ENCODE assay signal across 14 mouse cellular contexts in genomic region chr7:34122987-34123720, GRCm38 (mm10). TPM values are rescaled to one million over a fixed set of nuclear protein-coding genes. Genes with fewer than 3 reads are reported as not detected.
DNase-seq lines count a peak whose midpoint lies in the region; ATAC-seq and TF ChIP-seq lines count a peak whose summit lies in the region.
"Had no signal": no experiment of that assay in that cellular context is flagged by ENCODE, and none has a peak within 500 bp of the region (broad histone marks: within the 10 kb centered on the region; RNA-seq: fewer than 3 reads in every experiment).

No protein-coding gene starts in this region.

- no peak overlapping the region for H3K9ac ChIP-seq in lung, embryonic 14.5 days
- H3K9ac ChIP-seq in embryonic facial prominence, embryonic 14.5 days (ENCODE audit: low read depth, low read length) = no peak overlapping the region
- H3K9ac ChIP-seq in neural tube, embryonic 14.5 days (replicated peaks; ENCODE audit: low read depth, low read length) = no peak overlapping the region
- H3K9ac ChIP-seq: embryonic facial prominence, embryonic 13.5 days; limb, embryonic 13.5 days had no signal

- peaks cover 35% of the 10 kb centered on the region for H3K36me3 ChIP-seq in lung, embryonic 14.5 days (ENCODE audit: insufficient read depth)
- peaks cover 22% of the 10 kb centered on the region for H3K36me3 ChIP-seq in embryonic facial prominence, embryonic 14.5 days (ENCODE audit: control insufficient read depth, insufficient read depth, low read length)
- H3K36me3 ChIP-seq in neural tube, embryonic 14.5 days (ENCODE audit: control insufficient read depth, insufficient read depth, low read length) = no peaks in the 10 kb centered on the region

- 0 out of 2 replicates have a peak, but pooled peaks cover 2% of the 10 kb centered on the region for H3K9me3 ChIP-seq in lung, embryonic 14.5 days (ENCODE audit: low read depth, low read length)
- H3K9me3 ChIP-seq in embryonic facial prominence, embryonic 14.5 days (ENCODE audit: control insufficient read depth, low read length) = peaks cover 12% of the 10 kb centered on the region; the same call in 1 of the 2 replicates
- no peaks in the 10 kb centered on the region for H3K9me3 ChIP-seq in neural tube, embryonic 14.5 days (ENCODE audit: control insufficient read depth, low read length)

- no peak overlapping the region for H3K4me2 ChIP-seq in lung, embryonic 14.5 days
- no peak overlapping the region for H3K4me2 ChIP-seq in embryonic facial prominence, embryonic 14.5 days (ENCODE audit: low read depth, low read length)
- no peak overlapping the region for H3K4me2 ChIP-seq in neural tube, embryonic 14.5 days (ENCODE audit: low read depth, low read length)
- H3K4me2 ChIP-seq: embryonic facial prominence, embryonic 13.5 days; heart, embryonic 11.5 days; limb, embryonic 13.5 days had no signal

- no peak overlapping the region for H3K27ac ChIP-seq in lung, embryonic 14.5 days (ENCODE audit: low read depth)
- H3K27ac ChIP-seq in embryonic facial prominence, embryonic 14.5 days (replicated peaks; ENCODE audit: low read depth, low read length) = no peak overlapping the region
- no peak overlapping the region for H3K27ac ChIP-seq in neural tube, embryonic 14.5 days (ENCODE audit: low read depth, low read length)
- H3K27ac ChIP-seq: embryonic facial prominence, embryonic 13.5 days; limb, embryonic 13.5 days had no signal

- no peaks in the 10 kb centered on the region for H3K4me1 ChIP-seq in lung, embryonic 14.5 days (ENCODE audit: insufficient read depth)
- H3K4me1 ChIP-seq in embryonic facial prominence, embryonic 14.5 days (ENCODE audit: control insufficient read depth, insufficient read depth, low read length) = no peaks in the 10 kb centered on the region
- no peaks in the 10 kb centered on the region for H3K4me1 ChIP-seq in neural tube, embryonic 14.5 days (ENCODE audit: control insufficient read depth, insufficient read depth, low read length)

- peak; percentile 31 for TF ChIP-seq CTCF in lung, embryonic 14.5 days (IDR thresholded peaks at IDR 0.05; ENCODE audit: low read depth)

- H3K4me3 ChIP-seq in lung, embryonic 14.5 days (ENCODE audit: low read depth, low read length) = no peak overlapping the region
- H3K4me3 ChIP-seq in embryonic facial prominence, embryonic 14.5 days (ENCODE audit: low read depth, low read length) = no peak overlapping the region
- no peak overlapping the region for H3K4me3 ChIP-seq in neural tube, embryonic 14.5 days (ENCODE audit: low read depth, low read length)
- H3K4me3 ChIP-seq: embryonic facial prominence, embryonic 13.5 days; limb, embryonic 13.5 days had no signal

- ATAC-seq in frontal cortex, adult (ENCODE audit: low TSS enrichment) = peak; percentile 76; the same call in 1 of the 2 replicates
- no peak for ATAC-seq in lung, embryonic 14.5 days (ENCODE audit: insufficient read depth)
- peak; percentile 45; the same call in 1 of the 2 replicates for ATAC-seq in embryonic facial prominence, embryonic 14.5 days (ENCODE audit: low read depth)
- ATAC-seq in neural tube, embryonic 14.5 days (ENCODE audit: low read depth) = peak; percentile 39; the same call in 1 of the 2 replicates

- DNase-seq in frontal cortex, postnatal 25 days (ENCODE audit: low spot score in 2 of 2) = no peak
- peak; percentile 28 for DNase-seq in lung, embryonic 14.5 days
- DNase-seq in lung, adult 18-20 months = no peak
- peak; percentile 57 for DNase-seq in embryonic facial prominence, embryonic 14.5 days (ENCODE audit: low spot score)
- no peak for DNase-seq in urinary bladder, postnatal 10 days (ENCODE audit: low spot score)
- DNase-seq in embryo, embryonic 10 days (ENCODE audit: low spot score) = no peak
- DNase-seq: kidney, adult 18-20 months; right cerebral cortex, postnatal 4 days; thymus, adult 2 months had no signal

- WGBS in lung, embryonic 14.5 days = 82% methylated on average over 6 of the region's 6 CpGs
- WGBS in embryonic facial prominence, embryonic 14.5 days = 65% methylated on average over 6 of the region's 6 CpGs
- WGBS in neural tube, embryonic 14.5 days = 83% methylated on average over 6 of the region's 6 CpGs

- H3K27me3 ChIP-seq in lung, embryonic 14.5 days (ENCODE audit: insufficient read depth, low read length) = no peaks in the 10 kb centered on the region
- H3K27me3 ChIP-seq in embryonic facial prominence, embryonic 14.5 days (replicated peaks; ENCODE audit: control insufficient read depth, insufficient read depth, low read length) = no peaks in the 10 kb centered on the region
- no peaks in the 10 kb centered on the region for H3K27me3 ChIP-seq in neural tube, embryonic 14.5 days (ENCODE audit: control insufficient read depth, insufficient read depth, low read length)
- H3K27me3 ChIP-seq: embryonic facial prominence, embryonic 13.5 days; limb, embryonic 13.5 days had no signal

RNA-seq across cellular contexts. Expression of gene Wtip, which starts 9.9 kb away (rescaled TPM):
- 7.1 and 10.1 TPM in 2 replicates for polyA plus RNA-seq in lung, embryonic 14.5 days (2014; fragmentation: Nextera tagmentation; extraction: Ambion mirVana)
- polyA plus RNA-seq in embryonic facial prominence, embryonic 14.5 days (2014; fragmentation: Nextera tagmentation; extraction: Ambion mirVana) = 6.8 and 7.8 TPM in 2 replicates
- 2.9 and 4.1 TPM in 2 replicates for polyA plus RNA-seq in neural tube, embryonic 14.5 days (2014; fragmentation: Nextera tagmentation; extraction: Ambion mirVana)

RNA-seq across cellular contexts. Expression of gene Scgb1b30, which starts 27.9 kb away (rescaled TPM):
- polyA plus RNA-seq in lung, embryonic 14.5 days (2014; fragmentation: Nextera tagmentation; extraction: Ambion mirVana) = not detected in 2 replicates
- polyA plus RNA-seq in embryonic facial prominence, embryonic 14.5 days (2014; fragmentation: Nextera tagmentation; extraction: Ambion mirVana) = not detected in 2 replicates
- not detected in 2 replicates for polyA plus RNA-seq in neural tube, embryonic 14.5 days (2014; fragmentation: Nextera tagmentation; extraction: Ambion mirVana)
- polyA plus RNA-seq: embryonic facial prominence, embryonic 13.5 days; heart, embryonic 11.5 days; limb, embryonic 13.5 days; thymus, adult 2 months had no signal

RNA-seq across cellular contexts. Expression of gene Uba2, which starts 46.2 kb away (rescaled TPM):
- polyA plus RNA-seq in lung, embryonic 14.5 days (2014; fragmentation: Nextera tagmentation; extraction: Ambion mirVana) = 229 and 231 TPM in 2 replicates
- polyA plus RNA-seq in embryonic facial prominence, embryonic 14.5 days (2014; fragmentation: Nextera tagmentation; extraction: Ambion mirVana) = 166 and 183 TPM in 2 replicates
- polyA plus RNA-seq in neural tube, embryonic 14.5 days (2014; fragmentation: Nextera tagmentation; extraction: Ambion mirVana) = 166 and 193 TPM in 2 replicates

Comparison
In these comparisons a context has a peak if more than half of its experiments do, and no peak if none do; other contexts are left out.
1. DNase-seq: peak in lung, embryonic 14.5 days (single experiment) and embryonic facial prominence, embryonic 14.5 days (single experiment); none in frontal cortex, postnatal 25 days (0 of 2), lung, adult 18-20 months (0 of 2), urinary bladder, postnatal 10 days (single experiment) and embryo, embryonic 10 days (single experiment).